Mouse (Mus musculus): ENCODE results near the gene Slc38a2. TPM values are rescaled to one million over a fixed set of nuclear protein-coding genes. Genes with fewer than 3 reads are reported as not detected.

Gene Slc38a2
- polyA plus RNA-seq, 1 experiment from 2014 or later = 95.3 TPM

- no peaks in the 10 kb centered on the region for H3K9me3 ChIP-seq
- H3K27me3 ChIP-seq (replicated peaks) = no peaks in the 10 kb centered on the region
- H3K4me1 ChIP-seq (replicated peaks) = peaks cover 9% of the 10 kb centered on the region
- 88% methylated on average over 12 of the region's 12 CpGs for WGBS
- H3K36me3 ChIP-seq = no peaks in the 10 kb centered on the region
- H3K4me3 ChIP-seq (replicated peaks) = no peak overlapping the region
- H3K9ac ChIP-seq = no peak overlapping the region
- no peak overlapping the region for H3K27ac ChIP-seq
- ATAC-seq = no peak
- H3K4me2 ChIP-seq (replicated peaks) = no peak overlapping the region
Observed at GRCm38 (mm10) chr15:96702466-96703031, 3.0 kb upstream of the Slc38a2 start.

DNA sequence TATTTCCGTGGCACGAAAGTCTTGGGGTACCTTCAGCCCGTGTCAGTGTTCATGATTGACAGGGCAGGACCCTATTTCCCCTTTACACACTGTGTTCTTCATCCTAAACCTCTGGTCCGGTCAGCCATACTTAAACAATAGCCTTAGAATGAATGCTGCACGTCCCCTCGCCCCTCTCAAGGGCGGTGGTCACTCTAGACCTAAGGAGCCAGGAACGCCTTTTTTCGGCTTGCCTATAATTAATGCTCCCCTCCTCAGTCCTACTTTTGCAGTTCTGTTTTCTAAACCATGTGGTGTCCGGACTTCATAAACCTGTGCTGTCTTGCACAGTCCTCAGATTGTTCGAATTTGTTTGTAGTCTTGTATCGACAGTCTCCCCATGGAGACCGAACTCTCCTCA lies 1.2 kb upstream of the Slc38a2 start:
- Histone ChIP-seq H3K4me3 (replicated peaks) (no peak overlapping the region), H3K9ac (no peak overlapping the region), H3K27ac (peak overlapping the region; percentile 98), H3K9me3 (no peaks in the 10 kb centered on the region), H3K36me3 (no peaks in the 10 kb centered on the region), H3K4me1 (replicated peaks) (peaks cover 17% of the 10 kb centered on the region), H3K27me3 (replicated peaks) (no peaks in the 10 kb centered on the region), H3K4me2 (replicated peaks) (peak overlapping the region; percentile 64)
- no peak for ATAC-seq
- 36% methylated on average over 13 of the region's 13 CpGs for WGBS

DNA sequence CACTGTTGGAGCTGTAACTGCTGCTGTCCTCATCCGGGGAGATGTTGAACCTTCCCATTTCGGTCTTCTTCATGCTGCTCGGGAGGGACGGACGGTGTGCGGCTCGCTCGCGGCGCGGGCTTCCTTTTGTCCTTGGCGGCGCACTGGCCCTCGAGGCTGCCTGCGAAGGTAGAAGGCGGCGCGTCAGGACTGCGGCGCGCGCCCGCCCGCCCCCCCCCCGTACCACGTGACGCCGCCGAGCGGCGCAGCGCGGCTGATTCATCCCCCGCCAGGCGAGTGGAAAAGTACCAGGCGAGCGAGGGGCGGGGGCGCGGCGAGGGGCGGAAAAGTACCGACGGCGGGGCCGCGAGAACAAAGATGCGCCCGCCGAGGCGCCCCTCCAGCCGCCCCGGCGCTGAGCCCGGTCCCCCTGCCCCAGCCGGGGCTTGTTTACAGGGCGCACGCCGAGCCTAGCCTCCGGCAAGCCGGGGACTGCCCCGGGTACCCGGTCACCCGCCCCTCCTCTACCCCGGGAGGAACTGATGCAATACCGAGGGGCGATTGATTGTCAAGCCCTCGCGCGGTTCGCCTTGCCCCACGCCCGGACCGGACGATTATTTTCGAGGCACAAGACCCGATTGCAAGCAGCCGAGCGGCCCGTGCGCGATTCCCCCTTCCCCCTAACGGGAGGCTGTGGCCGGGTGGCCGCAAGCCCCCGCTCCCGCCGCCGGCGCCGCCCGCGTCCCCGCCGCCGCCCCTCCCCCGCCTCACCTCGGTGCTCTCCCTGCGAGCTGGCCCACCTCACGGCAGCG lies 677 bp downstream of the Slc38a2 start:
- H3K4me1 ChIP-seq (replicated peaks) = peaks cover 24% of the 10 kb centered on the region
- H3K4me2 ChIP-seq (replicated peaks) = peak overlapping the region; percentile 64
- no peaks in the 10 kb centered on the region for H3K27me3 ChIP-seq (replicated peaks)
- under 1% methylated on average over 90 of the region's 101 CpGs for WGBS
- H3K9me3 ChIP-seq = no peaks in the 10 kb centered on the region
- H3K36me3 ChIP-seq = peaks cover 13% of the 10 kb centered on the region
- peak overlapping the region; percentile 98 for H3K27ac ChIP-seq
- ATAC-seq = peak; percentile 84
- H3K9ac ChIP-seq = peak overlapping the region; percentile 96
- peak overlapping the region; percentile 94 for H3K4me3 ChIP-seq (replicated peaks)

DNA sequence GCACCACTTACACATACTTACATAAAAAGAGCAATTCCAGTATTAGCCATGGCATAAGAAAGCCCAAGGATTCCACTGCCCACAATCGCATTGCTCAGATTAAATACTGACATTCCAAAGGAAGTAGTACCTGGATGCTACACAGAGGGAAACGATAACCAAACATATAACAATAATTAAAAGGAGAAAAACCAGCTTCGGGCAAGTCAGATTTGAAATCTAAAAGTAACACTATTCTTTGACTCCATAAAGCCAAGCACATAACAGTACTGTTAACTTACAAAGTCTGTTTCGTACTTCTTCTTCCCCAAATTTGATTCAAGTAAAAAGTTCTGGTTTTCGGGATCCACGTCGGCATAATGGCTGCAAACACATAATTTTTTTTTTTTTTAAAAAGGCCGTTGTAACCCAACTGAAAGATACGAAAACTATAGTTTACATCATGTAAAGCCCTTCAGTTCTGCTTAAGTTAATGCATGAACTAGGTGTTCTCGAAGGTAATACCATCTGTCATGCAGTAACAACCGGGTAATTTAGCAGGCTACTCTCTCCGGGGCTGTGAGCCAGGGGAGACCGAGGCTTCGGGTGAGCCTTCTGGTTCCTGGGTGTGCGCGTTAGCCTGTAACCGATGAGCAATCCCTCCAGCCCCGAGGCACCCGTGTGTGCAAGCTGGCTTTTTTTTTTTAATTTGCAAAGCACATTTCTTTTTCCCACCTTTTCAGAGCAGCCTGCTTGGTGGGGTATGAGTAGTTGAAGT lies 1.5 kb downstream of the Slc38a2 start:
- Histone ChIP-seq H3K4me2 (replicated peaks) (peak overlapping the region; percentile 64), H3K4me3 (replicated peaks) (peak overlapping the region; percentile 94), H3K4me1 (replicated peaks) (peaks cover 27% of the 10 kb centered on the region), H3K27ac (peak overlapping the region; percentile 98), H3K9me3 (no peaks in the 10 kb centered on the region), H3K27me3 (replicated peaks) (no peaks in the 10 kb centered on the region), H3K36me3 (peaks cover 19% of the 10 kb centered on the region), H3K9ac (peak overlapping the region; percentile 96)
- ATAC-seq = 0 out of 2 replicates have a peak, but pooled peaks have one; percentile 4
- WGBS = 6% methylated on average over 19 of the region's 19 CpGs

DNA sequence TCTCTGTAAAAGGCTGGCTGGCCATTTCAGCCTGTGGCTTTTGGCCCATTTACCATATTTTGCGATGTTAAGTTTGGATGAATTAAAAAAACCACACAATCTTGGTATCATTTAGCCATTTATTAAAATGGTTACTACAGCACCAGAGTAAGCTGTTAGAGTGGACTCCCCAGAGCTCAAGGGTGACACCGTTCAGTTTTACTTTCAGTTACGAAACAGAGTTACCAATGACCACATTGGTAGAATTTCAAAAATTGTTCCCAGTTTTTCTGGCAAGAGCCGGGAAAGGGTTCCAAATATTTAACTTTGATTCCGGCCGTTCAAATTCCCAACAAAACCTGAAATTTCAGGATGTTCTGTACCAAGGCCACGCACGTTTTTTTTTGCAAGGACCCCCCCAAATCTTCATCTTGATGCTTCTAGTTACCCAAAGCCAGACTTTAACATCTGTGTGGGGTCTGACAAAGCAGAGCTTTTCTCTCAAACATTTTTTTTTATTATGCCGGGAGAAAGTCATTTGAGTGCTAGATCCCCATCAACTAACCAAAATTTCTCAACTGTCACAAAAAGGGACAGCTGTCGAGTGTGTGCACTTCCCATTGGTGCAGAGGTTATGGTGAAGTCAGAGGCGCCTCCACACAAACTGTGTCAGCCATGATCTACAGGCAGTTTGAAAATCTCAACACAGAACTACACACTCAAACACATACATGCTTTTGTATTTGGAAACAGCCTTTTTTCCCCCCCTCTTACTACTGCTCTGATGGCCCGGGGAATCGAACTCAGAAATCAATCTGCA lies 2.8 kb downstream of the Slc38a2 start:
- H3K9ac ChIP-seq = peak overlapping the region; percentile 96
- no peaks in the 10 kb centered on the region for H3K9me3 ChIP-seq
- WGBS = 46% methylated on average over 13 of the region's 13 CpGs
- H3K27me3 ChIP-seq (replicated peaks) = no peaks in the 10 kb centered on the region
- H3K4me2 ChIP-seq (replicated peaks) = peak overlapping the region; percentile 64
- peaks cover 27% of the 10 kb centered on the region for H3K4me1 ChIP-seq (replicated peaks)
- ATAC-seq = no peak
- H3K4me3 ChIP-seq (replicated peaks) = peak overlapping the region; percentile 94
- no peak overlapping the region for H3K27ac ChIP-seq
- H3K36me3 ChIP-seq = peaks cover 33% of the 10 kb centered on the region

DNA sequence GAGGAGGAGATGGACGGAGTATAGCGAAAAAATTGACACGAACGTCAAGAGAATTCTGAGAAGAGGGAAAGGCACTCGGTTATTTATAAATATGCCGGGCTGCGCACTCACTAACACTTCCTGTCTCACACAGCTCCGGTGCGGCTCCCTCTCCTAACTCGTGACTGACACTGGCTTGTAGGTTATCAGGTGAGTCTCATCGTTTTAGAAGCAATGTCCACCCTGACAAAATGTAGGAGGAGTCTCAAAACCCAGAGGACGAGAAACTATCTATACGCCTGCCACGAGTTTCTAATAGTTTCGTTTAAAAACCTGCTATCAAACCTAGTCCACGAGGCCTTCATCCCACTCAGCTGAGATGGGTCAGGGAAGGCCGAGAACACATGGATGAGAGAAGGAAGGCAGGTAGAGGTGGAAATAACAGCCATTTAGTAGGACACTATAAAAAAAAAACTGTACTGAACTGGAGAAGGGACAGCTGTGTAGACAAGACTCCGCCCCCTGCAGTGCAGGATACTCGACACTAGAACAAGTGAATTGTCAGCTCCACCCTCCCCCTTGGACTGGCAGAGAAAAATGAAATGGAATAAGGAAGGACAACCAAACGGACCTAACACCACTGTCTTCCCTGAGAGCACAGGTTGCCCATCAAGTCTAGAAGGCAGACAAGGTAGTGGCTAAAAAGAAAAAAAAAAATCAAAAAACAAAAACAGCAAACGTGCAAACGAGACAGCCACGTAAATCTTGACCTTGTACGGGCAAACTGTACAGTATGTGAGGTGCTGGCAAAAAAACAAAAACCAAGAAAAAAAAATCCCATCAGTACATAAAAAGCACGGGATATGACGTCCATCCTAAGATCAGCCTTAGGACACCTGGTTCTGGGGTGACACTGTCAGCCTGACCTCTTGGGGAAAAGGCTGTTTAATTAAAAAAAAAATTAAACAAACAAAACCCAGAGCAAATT lies 3.8 kb downstream of the Slc38a2 start:
- Histone ChIP-seq H3K27ac (no peak overlapping the region), H3K4me1 (replicated peaks) (peaks cover 25% of the 10 kb centered on the region), H3K4me3 (replicated peaks) (peak overlapping the region; percentile 94), H3K27me3 (replicated peaks) (no peaks in the 10 kb centered on the region), H3K4me2 (replicated peaks) (peak overlapping the region; percentile 64), H3K9me3 (no peaks in the 10 kb centered on the region), H3K9ac (no peak overlapping the region), H3K36me3 (peaks cover 42% of the 10 kb centered on the region)
- ATAC-seq = no peak
- WGBS = 63% methylated on average over 26 of the region's 26 CpGs

DNA sequence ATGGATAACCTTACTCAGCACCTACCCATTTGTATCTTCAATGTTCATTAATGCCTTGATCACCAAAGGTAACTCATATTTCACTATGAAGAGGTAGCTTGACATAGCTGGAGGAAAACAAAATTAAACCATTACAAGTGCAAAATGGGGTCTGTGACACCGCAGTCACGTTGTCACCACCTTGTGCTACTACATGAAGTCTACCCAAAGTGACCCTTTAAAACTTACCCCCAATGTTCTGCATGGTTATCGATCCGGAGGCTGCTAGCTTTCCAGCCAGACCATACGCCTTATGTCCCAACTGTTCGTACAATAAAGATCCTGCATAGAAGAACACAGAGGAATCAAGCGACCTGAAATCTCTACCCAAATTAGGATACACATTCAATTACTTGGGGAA lies 4.5 kb downstream of the Slc38a2 start:
- Histone ChIP-seq H3K4me3 (replicated peaks) (no peak overlapping the region), H3K36me3 (peaks cover 49% of the 10 kb centered on the region), H3K9me3 (no peaks in the 10 kb centered on the region), H3K9ac (no peak overlapping the region), H3K27ac (no peak overlapping the region), H3K27me3 (replicated peaks) (no peaks in the 10 kb centered on the region), H3K4me2 (replicated peaks) (no peak overlapping the region), H3K4me1 (replicated peaks) (peaks cover 19% of the 10 kb centered on the region)
- 93% methylated on average over 7 of the region's 7 CpGs for WGBS
- ATAC-seq = no peak

DNA sequence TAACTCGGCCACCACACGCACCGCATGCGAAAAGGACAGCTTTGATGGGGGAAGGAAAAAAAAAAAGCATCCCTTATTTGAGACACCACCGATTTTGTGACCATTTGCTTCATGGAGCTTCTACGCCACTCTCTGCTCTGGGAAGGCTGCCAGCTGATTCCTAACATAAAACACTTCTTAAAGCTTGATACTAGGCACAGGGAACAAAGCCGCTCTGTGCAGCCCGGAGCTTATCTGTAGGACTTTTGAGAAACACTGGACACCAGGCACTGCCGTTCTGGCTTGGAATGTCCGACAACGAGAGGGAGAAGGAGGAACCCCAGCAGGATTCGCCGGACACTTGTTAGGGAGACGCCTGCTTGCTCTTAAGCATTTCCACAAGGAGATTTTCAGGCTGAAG lies 5.8 kb downstream of the Slc38a2 start:
- no peak overlapping the region for H3K9ac ChIP-seq
- no peak for ATAC-seq
- H3K36me3 ChIP-seq = peaks cover 55% of the 10 kb centered on the region
- H3K4me2 ChIP-seq (replicated peaks) = no peak overlapping the region
- no peaks in the 10 kb centered on the region for H3K27me3 ChIP-seq (replicated peaks)
- no peaks in the 10 kb centered on the region for H3K9me3 ChIP-seq
- H3K4me3 ChIP-seq (replicated peaks) = no peak overlapping the region
- peaks cover 19% of the 10 kb centered on the region for H3K4me1 ChIP-seq (replicated peaks)
- 73% methylated on average over 14 of the region's 14 CpGs for WGBS
- no peak overlapping the region for H3K27ac ChIP-seq

- ATAC-seq = no peak
- Histone ChIP-seq H3K27ac (no peak overlapping the region), H3K36me3 (peaks cover 64% of the 10 kb centered on the region), H3K9ac (no peak overlapping the region), H3K9me3 (no peaks in the 10 kb centered on the region), H3K4me1 (replicated peaks) (peaks cover 19% of the 10 kb centered on the region), H3K4me3 (replicated peaks) (no peak overlapping the region), H3K4me2 (replicated peaks) (no peak overlapping the region), H3K27me3 (replicated peaks) (no peaks in the 10 kb centered on the region)
- 93% methylated on average over 11 of the region's 11 CpGs for WGBS
Observed at GRCm38 (mm10) chr15:96692401-96692800, 7.1 kb downstream of the Slc38a2 start.

GRCm38 (mm10) chr15:96691381-96691780 lies 8.1 kb downstream of the Slc38a2 start:
- Histone ChIP-seq H3K9ac (no peak overlapping the region), H3K27ac (no peak overlapping the region), H3K4me3 (replicated peaks) (no peak overlapping the region), H3K27me3 (replicated peaks) (no peaks in the 10 kb centered on the region), H3K9me3 (no peaks in the 10 kb centered on the region), H3K36me3 (peaks cover 64% of the 10 kb centered on the region), H3K4me1 (replicated peaks) (peaks cover 14% of the 10 kb centered on the region; the same call in 1 of the 2 replicates), H3K4me2 (replicated peaks) (no peak overlapping the region)
- ATAC-seq = no peak
- WGBS = 90% methylated on average over 15 of the region's 15 CpGs

- Histone ChIP-seq H3K9me3 (no peaks in the 10 kb centered on the region), H3K27me3 (replicated peaks) (no peaks in the 10 kb centered on the region)
Observed at GRCm38 (mm10) chr15:96690829-96691228, 8.7 kb downstream of the Slc38a2 start.

More at GRCm38 (mm10) chr15:96690829-96691228, 8.7 kb downstream of the Slc38a2 start:
- 93% methylated on average over 13 of the region's 13 CpGs for WGBS
- no peak for ATAC-seq
- Histone ChIP-seq H3K4me2 (replicated peaks) (no peak overlapping the region), H3K4me1 (replicated peaks) (peaks cover 10% of the 10 kb centered on the region; the same call in 1 of the 2 replicates), H3K9ac (no peak overlapping the region), H3K27ac (no peak overlapping the region), H3K36me3 (peaks cover 64% of the 10 kb centered on the region), H3K4me3 (replicated peaks) (no peak overlapping the region)

Measured in intestine, embryonic 15.5 days (tissue).